Mouse (Mus musculus): Measurements from ENCODE around the gene Klhdc3. TPM values are rescaled to one million over a fixed set of nuclear protein-coding genes. Genes with fewer than 3 reads are reported as not detected.

Gene Klhdc3
- total RNA-seq, 2 experiments from 2014 or later = 163 to 173 TPM

DNA sequence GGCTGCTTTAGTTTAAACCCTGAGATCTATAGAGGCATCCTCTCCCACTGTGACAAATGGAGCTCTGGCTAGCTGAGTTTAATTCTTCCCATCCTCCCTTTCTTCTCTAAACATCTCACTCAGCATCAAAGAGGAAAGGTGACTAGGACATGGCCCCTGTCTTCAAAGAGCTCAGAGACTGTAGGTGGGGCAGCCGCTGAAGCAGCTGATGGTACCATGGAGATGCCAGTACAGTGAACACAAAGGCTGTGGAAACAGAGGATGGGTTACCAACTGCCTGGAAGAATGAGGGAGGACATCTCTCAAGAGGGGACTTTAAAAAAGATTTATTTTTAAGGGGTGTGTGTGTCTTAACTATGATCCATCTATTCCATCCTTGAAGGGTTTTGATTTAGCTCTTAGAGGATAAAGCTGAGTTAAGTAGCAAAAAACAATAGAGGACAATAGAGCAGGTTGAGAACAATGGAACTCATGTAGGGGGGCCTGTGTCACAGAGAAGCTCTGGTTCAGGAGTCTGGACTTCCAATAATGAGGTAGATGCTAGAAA is 13.9 kb upstream of the Klhdc3 start:
- no peak for TF ChIP-seq CTCF (conservative IDR thresholded peaks at IDR 0.05)
- DNase-seq (ENCODE audit: low spot score in 2 of 2) = no peak

DNA sequence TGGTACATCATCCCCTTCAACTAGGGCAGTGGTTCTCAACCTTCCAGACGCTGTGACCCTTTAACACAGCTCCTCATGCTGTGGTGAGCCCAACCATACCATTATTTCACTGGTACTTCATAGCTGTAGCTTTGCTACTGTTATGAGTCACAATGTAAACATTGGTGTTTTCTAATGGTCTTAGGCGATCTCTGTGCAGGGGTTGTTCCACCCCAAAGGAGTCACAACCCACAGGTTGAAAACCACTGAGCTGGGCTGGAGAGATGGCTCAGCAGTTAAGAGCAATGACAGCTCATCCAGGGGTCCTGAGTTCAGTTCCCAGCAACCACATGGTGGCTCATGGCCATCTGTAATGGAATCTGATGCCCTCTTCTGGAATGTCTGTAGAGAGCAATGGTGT is 10.7 kb upstream of the Klhdc3 start:
- Histone ChIP-seq H3K4me3 (no peak overlapping the region), H3K27ac (no peak overlapping the region)
- TF ChIP-seq CTCF (conservative IDR thresholded peaks at IDR 0.05) = no peak
- no peak for DNase-seq (ENCODE audit: low spot score in 2 of 2)

More for the DNA sequence above, 13.9 kb upstream of the Klhdc3 start:
- no peak overlapping the region for H3K4me3 ChIP-seq
- no peak overlapping the region for H3K27ac ChIP-seq

DNA sequence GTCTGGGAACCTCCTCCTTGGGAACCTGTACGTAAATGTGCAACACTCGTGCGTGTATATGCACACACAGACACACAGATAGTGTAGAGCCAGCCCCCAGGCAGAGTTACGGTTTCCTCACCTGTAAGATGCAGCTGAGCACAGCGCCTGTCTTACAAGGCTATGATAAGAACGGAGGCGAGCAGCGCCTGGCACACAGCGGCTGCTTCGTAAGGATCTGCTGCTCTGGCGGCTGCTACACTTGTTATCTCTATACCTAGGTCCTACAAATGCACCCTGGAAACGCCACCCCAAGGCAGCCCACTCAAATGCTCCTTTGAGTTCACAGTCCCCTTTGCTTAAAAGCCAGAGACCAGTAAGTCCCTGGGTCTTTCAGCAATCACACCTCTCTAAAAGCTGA is 10.0 kb upstream of the Klhdc3 start:
- Histone ChIP-seq H3K27ac (no peak overlapping the region), H3K4me3 (no peak overlapping the region)
- no peak for TF ChIP-seq CTCF (conservative IDR thresholded peaks at IDR 0.05)
- no peak for DNase-seq (ENCODE audit: low spot score in 2 of 2)

DNA sequence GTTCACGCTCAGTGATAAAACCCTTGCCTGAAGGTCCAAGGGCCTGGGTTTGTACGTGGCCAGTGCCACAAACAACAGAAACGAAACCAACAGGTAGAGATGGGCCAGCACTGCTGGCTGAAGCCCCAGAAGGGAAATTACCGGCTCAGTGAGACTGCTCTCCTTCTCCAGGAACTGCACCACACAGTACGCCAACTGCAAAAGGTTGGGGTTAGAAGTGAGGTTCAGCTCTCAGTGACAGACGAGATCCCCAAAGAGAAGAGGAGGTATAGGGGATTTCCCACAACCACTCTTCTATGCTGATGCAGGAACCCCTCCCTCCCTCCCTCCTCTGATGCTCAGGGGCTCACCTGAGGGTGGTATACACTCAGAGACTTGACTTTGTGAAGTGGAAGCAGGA is 5.2 kb upstream of the Klhdc3 start:
- DNase-seq (ENCODE audit: low spot score in 2 of 2) = no peak
- Histone ChIP-seq H3K27ac (no peak overlapping the region), H3K4me3 (no peak overlapping the region)
- TF ChIP-seq CTCF (conservative IDR thresholded peaks at IDR 0.05) = no peak

DNA sequence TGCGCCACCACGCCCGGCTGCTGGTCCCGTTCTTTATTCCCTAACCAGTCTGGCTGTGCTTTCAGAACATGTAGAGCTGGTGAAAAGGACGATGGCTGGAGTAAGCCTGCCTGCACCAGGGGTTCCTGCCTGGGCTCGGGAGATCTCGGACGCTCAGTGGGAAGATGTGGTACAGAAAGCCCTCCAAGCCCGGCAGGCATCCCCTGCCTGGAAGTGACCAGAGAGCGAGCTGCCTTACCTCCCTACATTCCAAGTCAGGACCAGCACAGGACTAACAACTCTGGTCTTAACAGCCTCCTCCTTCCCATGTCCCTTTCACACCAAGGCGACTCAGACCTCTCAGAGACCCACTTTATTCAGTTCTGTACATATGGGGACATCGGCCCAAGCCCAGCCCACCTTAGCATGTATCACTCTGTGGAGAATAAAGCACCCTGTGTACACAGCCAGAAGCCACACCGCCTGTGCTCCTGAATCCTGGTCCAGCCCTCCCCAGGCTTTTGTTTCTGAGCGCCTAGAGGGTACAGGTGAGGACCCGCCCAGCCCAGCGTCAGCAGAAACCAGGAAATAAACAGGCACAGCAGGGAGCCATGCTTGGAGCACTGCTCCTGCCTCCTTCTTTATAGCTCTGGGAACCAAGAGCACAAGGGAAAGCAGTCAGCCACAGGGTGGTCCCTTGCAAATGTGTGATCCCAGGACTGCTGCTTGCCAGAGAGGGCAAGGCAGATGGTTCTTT is 2.1 kb upstream of the Klhdc3 start:
- TF ChIP-seq CTCF (conservative IDR thresholded peaks at IDR 0.05) = no peak
- no peak for DNase-seq (ENCODE audit: low spot score in 2 of 2)
- Histone ChIP-seq H3K27ac (no peak overlapping the region), H3K4me3 (no peak overlapping the region)

DNA sequence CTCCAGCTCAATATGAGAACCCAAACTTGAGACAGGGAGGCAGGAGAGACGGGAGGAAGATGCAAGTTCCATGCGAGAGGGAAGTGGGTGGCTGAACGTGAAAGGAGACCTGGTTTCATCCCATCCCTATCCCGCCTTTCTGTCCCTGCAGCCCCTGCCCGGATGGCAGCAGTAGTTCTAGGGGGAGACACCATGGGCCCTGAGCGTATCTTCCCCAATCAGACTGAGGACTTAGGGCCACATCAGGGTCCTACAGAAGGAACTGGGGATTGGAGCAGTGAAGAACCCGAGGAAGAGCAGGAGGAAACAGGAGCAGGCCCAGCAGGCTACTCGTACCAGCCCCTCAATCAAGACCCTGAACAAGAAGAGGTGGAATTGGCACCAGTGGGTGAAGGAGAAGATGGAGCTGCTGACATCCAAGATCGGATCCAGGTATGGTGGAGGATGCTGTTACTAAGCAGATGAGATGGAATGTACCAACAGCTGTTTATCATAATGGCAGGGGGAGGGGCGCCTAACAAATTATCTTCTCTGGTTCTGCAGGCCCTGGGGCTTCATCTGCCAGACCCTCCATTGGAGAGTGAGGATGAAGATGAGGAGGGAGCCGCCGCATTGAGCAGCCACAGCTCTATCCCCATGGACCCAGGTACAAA is 878 bp upstream of the Klhdc3 start:
- Histone ChIP-seq H3K27ac (peak overlapping the region; percentile 87), H3K4me3 (peak overlapping the region; percentile 78)
- DNase-seq (ENCODE audit: low spot score in 2 of 2) = no peak
- no peak for TF ChIP-seq CTCF (conservative IDR thresholded peaks at IDR 0.05)

DNA sequence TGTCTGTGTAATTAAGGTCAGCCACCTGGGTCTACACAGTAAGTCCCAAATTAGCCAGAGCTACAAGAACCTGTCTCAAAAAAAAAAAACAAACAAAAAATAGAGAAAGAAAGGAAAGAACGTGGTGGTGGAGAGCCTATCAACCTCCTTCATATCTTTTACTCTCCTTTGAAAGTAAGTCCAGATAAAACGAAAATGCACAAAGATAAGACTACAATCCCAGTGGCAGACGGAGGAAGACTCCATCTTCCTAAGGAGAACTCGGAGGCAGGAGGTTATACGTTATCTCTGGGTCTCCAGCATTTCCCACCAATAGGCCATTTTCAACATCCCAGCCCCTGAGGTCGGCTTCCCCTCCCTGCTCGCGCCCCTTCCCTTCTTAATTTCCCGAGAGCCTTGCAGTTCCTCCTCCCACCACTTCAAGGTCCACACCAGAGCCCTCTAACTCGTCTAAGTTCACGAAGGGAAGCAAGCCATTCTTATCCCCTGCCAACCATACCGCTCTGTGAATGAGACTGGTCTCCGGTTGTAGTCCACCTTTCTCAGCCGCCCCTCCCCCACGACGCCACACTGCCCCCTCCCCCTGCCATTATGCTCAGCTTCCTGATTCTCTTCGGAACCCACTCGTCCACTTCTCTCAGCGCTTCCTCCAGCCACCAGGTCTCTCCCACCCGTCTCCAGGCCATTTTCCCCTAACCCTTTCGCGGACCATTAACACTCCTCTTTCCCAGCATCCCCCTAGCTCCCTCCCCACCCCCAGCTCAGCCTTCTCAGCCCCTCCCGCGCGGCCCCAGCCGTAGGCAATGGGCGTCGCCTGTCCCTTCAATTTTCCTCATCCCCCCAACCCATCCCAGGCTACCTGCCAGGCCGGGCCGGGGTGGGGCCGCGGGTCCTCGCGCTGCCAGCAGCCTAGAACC is 613 bp downstream of the Klhdc3 start:
- peak overlapping the region; percentile 94 for H3K27ac ChIP-seq
- peak; percentile 70 for TF ChIP-seq CTCF (conservative IDR thresholded peaks at IDR 0.05)
- peak overlapping the region; percentile 78 for H3K4me3 ChIP-seq
- DNase-seq (ENCODE audit: low spot score in 2 of 2) = peak in 1 of 2 experiments; percentile 34

DNA sequence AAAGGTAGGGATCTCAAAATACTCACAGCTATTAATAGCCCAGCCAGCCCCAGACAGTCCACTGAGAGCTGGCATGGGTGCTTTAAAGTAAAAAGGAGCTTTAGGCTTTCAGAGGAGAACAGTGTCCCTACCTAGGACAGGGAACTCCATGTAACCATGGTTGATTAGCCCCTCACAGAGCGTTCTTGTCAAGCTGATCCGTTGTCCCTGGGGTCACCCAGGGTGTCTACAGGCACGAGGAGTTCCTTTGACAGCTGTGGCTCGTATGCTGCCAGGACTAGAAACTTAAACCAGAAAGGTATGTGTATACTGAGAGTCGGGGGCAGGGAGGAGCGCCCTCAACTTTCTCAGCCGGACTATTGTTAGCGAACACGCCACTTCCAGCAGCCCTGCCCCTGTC is 1.8 kb downstream of the Klhdc3 start:
- TF ChIP-seq CTCF (conservative IDR thresholded peaks at IDR 0.05) = no peak
- H3K4me3 ChIP-seq = peak overlapping the region; percentile 78
- no peak for DNase-seq (ENCODE audit: low spot score in 2 of 2)
- peak overlapping the region; percentile 94; the same call in 1 of the 2 replicates for H3K27ac ChIP-seq

DNA sequence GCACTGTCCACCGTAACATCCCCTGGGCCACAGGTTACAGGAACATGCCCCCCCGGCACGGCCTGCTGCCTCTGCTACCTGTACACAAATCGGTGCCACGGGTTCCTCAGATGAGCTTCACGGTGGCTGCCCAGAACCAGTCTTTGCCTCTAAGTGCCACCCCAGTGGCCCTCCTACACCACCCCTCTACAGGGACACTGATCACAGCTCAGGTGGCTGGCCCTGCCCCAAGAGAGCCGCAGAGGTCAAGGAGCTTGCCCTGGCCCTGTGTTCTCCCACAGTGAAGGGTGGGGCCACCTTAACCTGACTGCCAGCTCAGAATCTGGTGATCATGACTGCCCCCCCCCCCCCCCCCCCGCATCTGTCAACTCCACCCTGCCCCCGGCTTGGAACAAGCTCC is 2.3 kb downstream of the Klhdc3 start, which contains the start of gene Mea1:
Gene Mea1 (plus strand): TSS at position 378 of the 400 bp plus-strand sequence.
- DNase-seq (ENCODE audit: low spot score in 2 of 2) = no peak
- no peak for TF ChIP-seq CTCF (conservative IDR thresholded peaks at IDR 0.05)
- H3K27ac ChIP-seq = peak within 1 kb of the TSS; percentile 94; the same call in 1 of the 2 replicates

DNA sequence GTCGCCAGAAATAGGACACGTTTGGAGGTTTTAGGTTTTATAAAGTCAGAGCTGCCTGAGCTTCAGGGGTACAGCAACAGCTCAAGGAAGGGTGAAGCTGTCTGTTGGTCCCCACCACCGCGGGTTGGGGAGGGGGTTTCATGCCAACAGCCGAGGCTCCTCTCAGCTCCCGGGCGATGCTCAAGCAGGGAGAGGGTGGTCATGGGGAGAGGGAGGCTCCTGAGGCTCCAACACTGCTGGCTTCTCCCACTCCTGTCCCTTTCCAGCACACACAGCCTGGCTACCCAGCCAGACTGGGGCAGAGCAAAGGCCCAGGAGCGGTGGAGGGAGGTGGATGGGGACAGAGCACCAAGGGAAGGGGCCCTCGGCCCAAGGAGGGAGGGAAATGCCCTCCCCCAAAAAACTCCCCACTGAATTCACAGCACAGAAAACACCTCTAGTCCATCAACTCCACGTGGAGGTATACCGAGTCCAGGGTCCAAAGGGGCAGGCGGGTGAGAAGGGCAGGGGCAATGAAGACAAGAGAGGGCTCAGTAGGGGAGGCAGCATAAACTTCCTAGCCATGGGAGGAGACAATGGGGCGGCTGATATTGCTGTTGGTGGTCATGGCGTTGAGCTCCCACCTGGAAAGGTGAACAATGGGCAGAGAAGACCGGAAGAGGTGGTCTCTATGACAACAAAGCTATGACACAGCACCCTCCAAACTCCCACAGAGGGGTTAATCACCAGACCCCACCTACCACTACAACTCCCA is 6.0 kb downstream of the Klhdc3 start:
- Histone ChIP-seq H3K4me3 (peak overlapping the region; percentile 95), H3K27ac (peak overlapping the region; percentile 82)
- TF ChIP-seq CTCF (conservative IDR thresholded peaks at IDR 0.05) = no peak
- DNase-seq (ENCODE audit: low spot score in 2 of 2) = no peak

More for the DNA sequence above, 2.3 kb downstream of the Klhdc3 start, which contains the start of gene Mea1:
- H3K4me3 ChIP-seq = peak within 1 kb of the TSS; percentile 78

DNA sequence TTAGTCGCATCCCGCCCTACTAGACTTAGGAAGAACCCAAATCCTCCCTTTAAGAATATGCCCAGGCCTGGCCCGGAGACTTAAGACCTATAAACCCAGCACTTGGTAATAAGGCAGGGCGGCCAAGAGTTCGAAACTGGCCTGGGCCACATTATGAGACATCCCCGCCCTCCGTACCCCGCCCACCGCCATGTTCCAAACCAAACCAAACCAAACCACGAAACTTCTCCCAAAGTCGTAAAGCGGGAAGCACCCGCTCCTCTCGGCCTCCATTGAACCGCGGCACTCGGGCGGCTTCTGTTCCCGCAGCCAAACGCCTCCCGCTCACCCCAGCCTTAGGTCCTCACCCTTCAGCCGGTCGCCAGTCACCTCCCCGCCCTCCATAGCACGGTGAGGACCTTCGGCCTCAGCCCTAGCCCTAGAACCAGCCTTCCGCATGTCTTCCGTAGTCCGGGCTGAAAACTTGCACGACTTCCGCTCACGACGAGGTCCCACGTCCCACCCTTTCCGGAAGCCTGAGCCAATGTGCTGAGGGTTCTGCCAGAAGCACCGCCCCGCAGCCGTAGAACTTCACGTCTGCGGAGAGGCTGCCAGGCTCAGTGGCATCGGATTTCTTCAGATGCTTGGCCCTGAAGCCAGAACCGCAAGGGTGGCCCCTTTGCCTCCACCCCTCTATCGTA is 6.7 kb downstream of the Klhdc3 start, which contains the start of gene Rrp36:
Gene Rrp36 (minus strand): TSS at position 503 of the 680 bp plus-strand sequence.
- peak within 1 kb of the TSS; percentile 95 for H3K4me3 ChIP-seq
- no peak for TF ChIP-seq CTCF (conservative IDR thresholded peaks at IDR 0.05)
- DNase-seq (ENCODE audit: low spot score in 2 of 2) = peak; percentile 94
- H3K27ac ChIP-seq = peak within 1 kb of the TSS; percentile 82
